Mouse (Mus musculus) lung, postnatal 0 days (tissue): ENCODE measurements around the gene Gabarap. TPM values are rescaled to one million over a fixed set of nuclear protein-coding genes. Genes with fewer than 3 reads are reported as not detected.
"Not testable (repeated sequence)": the region's sequence is repeated elsewhere in the genome, so short reads cannot be mapped to it uniquely, and the experiment has no call there.

ENCODE experiments used
- ATAC-seq: fragments of 200-750 bp; cut with Nextera tagmentation; 2 replicates; pipeline ENCODE4 v1.8.0; 2017; ENCODE audit warnings: moderate library complexity
- DNase-seq: peaks from one replicate; pipeline ENCODE4 v3.0.0-alpha.2; 2016; ENCODE audit warnings: low spot score
- H3K27ac ChIP-seq: fragments of 300-500 bp; sonication (generic); 2 replicates; pipeline ENCODE4 v1.5.1; 2014; ENCODE audit warnings: antibody characterized with exemption, mild to moderate bottlenecking, low read length, mixed read lengths
- H3K27me3 ChIP-seq: fragments of 300-500 bp; sonication (generic); replicated peaks from 2 replicates; pipeline ENCODE4 v1.6.1; 2014; ENCODE audit warnings: low read length, mixed read lengths; ENCODE audit not compliant: insufficient read depth
- H3K36me3 ChIP-seq: fragments of 300-500 bp; sonication (generic); 2 replicates; pipeline ENCODE4 v1.6.1; 2014; ENCODE audit warnings: low read length, mixed read lengths; ENCODE audit not compliant: insufficient read depth
- H3K4me1 ChIP-seq: fragments of 300-500 bp; sonication (generic); 2 replicates; pipeline ENCODE4 v1.6.1; 2014; ENCODE audit warnings: antibody characterized with exemption, low read depth, low read length, mixed read lengths; ENCODE audit not compliant: insufficient read depth
- H3K4me2 ChIP-seq: fragments of 300-500 bp; sonication (generic); replicated peaks from 2 replicates; pipeline ENCODE4 v1.6.1; 2014; ENCODE audit warnings: low read depth, mild to moderate bottlenecking, low read length, moderate library complexity, mixed read lengths
- H3K4me3 ChIP-seq: fragments of 300-500 bp; sonication (generic); 2 replicates; pipeline ENCODE4 v1.5.1; 2014; ENCODE audit warnings: low read depth, low read length
- H3K9ac ChIP-seq: fragments of 300-500 bp; sonication (generic); replicated peaks from 2 replicates; pipeline ENCODE4 v1.6.1; 2014; ENCODE audit warnings: low read depth, mild to moderate bottlenecking
- H3K9me3 ChIP-seq: fragments of 300-500 bp; sonication (generic); 2 replicates; pipeline ENCODE4 v1.6.1; 2016; ENCODE audit warnings: low read length, mixed read lengths
- CTCF ChIP-seq: IDR thresholded peaks from 2 replicates; pipeline ENCODE4 v1.5.1; 2016; ENCODE audit warnings: antibody characterized with exemption, mild to moderate bottlenecking
- EP300 ChIP-seq: IDR thresholded peaks from 2 replicates; pipeline ENCODE4 v1.6.1; 2016; ENCODE audit warnings: antibody characterized with exemption, mild to moderate bottlenecking, control low read depth
- WGBS: fragments of 180-500 bp; shearing (Covaris S2); extraction: QIAGEN DNeasy Blood & Tissue Kit; methylation state at CpG from one replicate; pipeline ENCODE4 v1.1.7; 2014; 5-methylcytosine and 5-hydroxymethylcytosine counted together
- polyA plus RNA-seq: library from polyadenylated mRNA; unstranded; fragments of >200 nt; fragmentation: Nextera tagmentation; extraction: Ambion mirVana; gene quantifications from 2 replicates; pipeline ENCODE4 v1.2.1, GENCODE M21; 2015

The Gabarap gene
- polyA plus RNA-seq, 1 experiment from 2014 or later = 624 TPM

- 64% methylated on average over 6 of the region's 6 CpGs for WGBS
These were observed 24.7 kb downstream of the Gabarap start for GRCm38 (mm10) chr11:70015677-70016076.

DNA sequence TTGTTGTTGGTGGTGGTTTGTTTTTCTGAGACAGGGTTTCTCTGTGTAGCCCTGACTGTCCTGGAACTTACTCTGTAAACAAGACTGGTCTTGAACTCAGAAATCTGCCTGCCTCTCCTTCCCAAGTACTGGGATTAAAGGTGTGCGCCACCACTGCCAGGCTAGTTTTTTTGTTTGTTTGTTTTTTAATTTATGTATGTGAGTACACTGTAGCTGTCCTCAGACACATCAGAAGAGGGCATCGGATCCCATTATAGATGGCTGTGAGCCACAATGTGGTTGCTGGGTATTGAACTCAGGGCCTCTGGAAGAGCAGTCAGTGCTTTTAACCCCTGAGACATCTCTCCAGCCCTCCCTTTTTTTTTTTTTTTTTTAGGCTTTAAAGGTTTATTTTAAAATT is 25.2 kb downstream of the Gabarap start:
- Histone ChIP-seq H3K4me1 (peaks cover 12% of the 10 kb centered on the region), H3K36me3 (peaks cover 13% of the 10 kb centered on the region)
- 65% methylated on average over 2 of the region's 2 CpGs for WGBS
- not testable (repeated sequence) for ATAC-seq, H3K4me3 ChIP-seq, H3K4me2 ChIP-seq, H3K27me3 ChIP-seq, H3K9ac ChIP-seq, H3K27ac ChIP-seq, H3K9me3 ChIP-seq, DNase-seq

More at GRCm38 (mm10) chr11:70015677-70016076, 24.7 kb downstream of the Gabarap start:
- ATAC-seq = no peak
- peaks cover 18% of the 10 kb centered on the region for H3K36me3 ChIP-seq
- peaks cover 7% of the 10 kb centered on the region for H3K4me1 ChIP-seq
- H3K27ac ChIP-seq = no peak overlapping the region
- no peak overlapping the region for H3K9ac ChIP-seq
- peak overlapping the region; percentile 84 for H3K4me2 ChIP-seq
- H3K27me3 ChIP-seq = no peaks in the 10 kb centered on the region
- TF ChIP-seq CTCF (no peak), EP300 (no peak; the same call in 1 of the 2 replicates)
- DNase-seq = no peak
- H3K4me3 ChIP-seq = no peak overlapping the region; the same call in 1 of the 2 replicates
- no peaks in the 10 kb centered on the region for H3K9me3 ChIP-seq

GRCm38 (mm10) chr11:70016669-70017068 is 25.7 kb downstream of the Gabarap start, which contains the start of gene Dlg4:
TSS of gene Dlg4 (plus strand) at chr11:70016942.
- 64% methylated on average over 3 of the region's 3 CpGs for WGBS
- Histone ChIP-seq H3K9me3 (no peaks in the 10 kb centered on the region), H3K9ac (no peak within 1 kb of the TSS), H3K27me3 (no peaks in the 10 kb centered on the region), H3K4me3 (no peak within 1 kb of the TSS), H3K36me3 (peaks cover 8% of the 10 kb centered on the region; the same call in 1 of the 2 replicates), H3K4me1 (peaks cover 13% of the 10 kb centered on the region), H3K27ac (no peak within 1 kb of the TSS), H3K4me2 (peak within 1 kb of the TSS; percentile 70)
- no peak for ATAC-seq
- no peak for DNase-seq
- TF ChIP-seq CTCF = no peak
- no peak for TF ChIP-seq EP300

DNA sequence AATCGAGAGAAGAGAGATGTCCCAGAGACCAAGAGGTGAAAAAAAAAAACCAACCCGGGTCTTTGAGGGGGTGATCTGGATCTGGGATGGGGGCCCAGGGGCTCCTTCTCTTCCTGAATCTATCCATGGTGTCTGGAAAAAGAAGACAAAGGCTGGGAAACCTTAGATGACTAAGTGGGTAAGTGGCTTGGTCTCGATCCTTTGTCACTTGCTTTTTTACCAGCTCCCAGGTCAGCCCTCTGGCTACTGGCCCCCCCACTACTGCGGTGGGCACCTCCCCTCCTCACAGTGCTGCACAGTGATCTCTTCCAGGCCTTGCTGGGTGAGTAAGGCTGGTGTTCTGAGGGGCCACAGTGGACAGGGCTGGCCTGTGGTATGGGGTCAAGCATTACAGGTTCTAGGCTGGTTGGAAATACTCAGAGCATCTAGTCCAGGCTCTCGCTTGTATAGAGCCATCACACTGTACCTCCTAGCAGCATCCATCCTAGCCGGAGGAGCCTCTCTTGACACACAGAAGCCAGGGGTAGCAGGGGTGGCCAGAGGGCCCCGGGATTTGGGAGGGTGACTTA is 26.3 kb downstream of the Gabarap start:
- Histone ChIP-seq H3K27ac (no peak overlapping the region), H3K4me2 (no peak overlapping the region), H3K27me3 (no peaks in the 10 kb centered on the region), H3K9ac (no peak overlapping the region), H3K9me3 (no peaks in the 10 kb centered on the region), H3K36me3 (0 out of 2 replicates have a peak, but pooled peaks cover 2% of the 10 kb centered on the region), H3K4me1 (peaks cover 13% of the 10 kb centered on the region), H3K4me3 (no peak overlapping the region)
- DNase-seq = no peak
- no peak for ATAC-seq
- TF ChIP-seq CTCF (no peak), EP300 (no peak)
- 44% methylated on average over 7 of the region's 7 CpGs for WGBS

DNA sequence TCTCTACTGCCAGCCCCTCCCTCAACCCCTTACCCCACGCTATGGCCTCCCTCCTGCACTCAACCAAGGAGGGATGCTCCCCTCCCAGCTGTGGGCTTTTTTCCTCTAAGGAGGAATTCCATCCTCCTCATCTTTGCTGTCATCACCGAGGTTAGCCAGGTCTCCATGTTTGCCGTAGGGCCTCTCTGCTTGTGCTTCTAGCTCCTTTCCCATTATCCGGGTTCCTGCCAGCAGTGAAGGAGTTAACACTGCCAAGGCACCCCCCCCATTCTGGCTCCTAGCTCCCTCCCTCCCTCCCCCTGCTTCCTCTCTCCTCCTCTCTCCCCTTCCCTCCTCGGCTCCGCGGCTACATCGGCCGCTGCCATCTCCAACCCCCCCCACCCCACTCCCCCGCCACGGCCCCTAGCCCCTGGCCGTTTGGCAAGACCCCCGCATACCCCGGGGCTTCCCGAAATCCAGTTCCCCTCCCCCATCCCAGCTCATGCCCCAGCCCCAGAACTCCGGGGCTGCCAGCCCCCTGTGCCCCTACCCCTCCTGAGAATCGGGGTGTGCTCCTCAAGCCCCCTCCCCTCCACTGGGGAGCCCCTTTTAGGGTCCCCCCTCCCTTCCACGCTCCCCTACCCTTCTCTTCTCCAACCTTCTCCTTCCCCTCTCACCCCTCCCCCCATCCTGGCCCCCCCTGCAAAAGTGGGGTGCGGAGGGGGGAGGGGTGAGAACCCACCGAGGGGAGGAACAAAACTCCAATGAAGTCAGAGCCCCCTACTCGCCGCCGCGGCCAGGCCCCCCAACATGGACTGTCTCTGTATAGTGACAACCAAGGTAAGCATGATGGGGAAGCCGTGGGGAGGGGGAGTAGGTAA is 27.4 kb downstream of the Gabarap start:
- WGBS = 5% methylated on average over 20 of the region's 25 CpGs
- Histone ChIP-seq H3K9ac (peak overlapping the region; percentile 54; the same call in 1 of the 2 replicates), H3K27ac (peak overlapping the region; percentile 57), H3K27me3 (no peaks in the 10 kb centered on the region), H3K36me3 (no peaks in the 10 kb centered on the region), H3K4me3 (peak overlapping the region; percentile 44), H3K4me1 (peaks cover 13% of the 10 kb centered on the region), H3K4me2 (peak overlapping the region; percentile 70), H3K9me3 (no peaks in the 10 kb centered on the region)
- TF ChIP-seq EP300 = no peak
- ATAC-seq (no peak), DNase-seq (peak; percentile 76)

DNA sequence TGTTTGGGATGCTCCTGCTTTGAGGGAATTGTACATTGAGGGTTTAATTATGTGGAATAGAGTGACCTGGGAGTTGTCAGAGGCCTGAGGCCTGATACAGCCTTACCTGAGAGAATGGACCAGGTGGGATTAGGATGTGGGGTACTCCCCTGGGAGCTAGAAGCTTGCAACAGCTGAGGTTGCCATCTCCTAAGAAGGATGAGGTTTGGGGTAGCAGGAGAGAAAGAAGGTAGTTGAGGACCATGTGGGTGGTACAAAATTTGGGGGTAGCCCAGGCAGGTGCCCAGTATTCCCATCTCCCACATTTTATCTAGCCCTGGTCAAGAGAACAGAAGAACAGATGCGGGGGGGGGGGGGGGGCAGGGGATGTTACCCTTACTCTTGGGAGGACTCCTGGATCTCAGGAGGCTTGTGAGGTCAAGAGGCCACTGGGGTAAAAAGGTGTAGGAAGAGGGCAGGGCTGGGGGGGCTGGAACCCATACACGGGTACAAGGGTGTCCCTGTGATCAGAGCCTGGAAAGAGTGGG is 28.6 kb downstream of the Gabarap start:
- no peaks in the 10 kb centered on the region for H3K9me3 ChIP-seq
- no peak for DNase-seq
- no peak overlapping the region for H3K27ac ChIP-seq
- H3K4me1 ChIP-seq = peaks cover 10% of the 10 kb centered on the region
- WGBS = 17% methylated on average over 2 of the region's 2 CpGs
- H3K36me3 ChIP-seq = no peaks in the 10 kb centered on the region
- no peak for TF ChIP-seq CTCF
- no peak for TF ChIP-seq EP300
- no peak overlapping the region for H3K4me3 ChIP-seq
- no peaks in the 10 kb centered on the region for H3K27me3 ChIP-seq
- peak overlapping the region; percentile 70; the same call in 1 of the 2 replicates for H3K4me2 ChIP-seq
- H3K9ac ChIP-seq = no peak overlapping the region
- no peak for ATAC-seq
